Mouse (Mus musculus): Measurements from ENCODE around the gene Med27. TPM values are rescaled to one million over a fixed set of nuclear protein-coding genes. Genes with fewer than 3 reads are reported as not detected.
A peak's percentile ranks its signal among the peaks of the same experiment; 100 is the strongest.

The Med27 gene
- total RNA-seq, 2 experiments from 2014 or later, result 35.8 to 39.6 TPM

GRCm38 (mm10) chr2:29465649-29466137 lies 119.1 kb downstream of the Med27 start:
- DNase-seq (ENCODE audit: low spot score in 2 of 2), result no peak

GRCm38 (mm10) chr2:29466396-29466795 lies 119.8 kb downstream of the Med27 start:
- no peak for DNase-seq (ENCODE audit: low spot score in 2 of 2)

GRCm38 (mm10) chr2:29468517-29468936 lies 121.9 kb downstream of the Med27 start:
- DNase-seq (ENCODE audit: low spot score in 2 of 2), result peak; percentile 53 to 58

- DNase-seq (ENCODE audit: low spot score in 2 of 2), result no peak
Observed at GRCm38 (mm10) chr2:29472952-29473437, 126.4 kb downstream of the Med27 start.

- no peak for DNase-seq (ENCODE audit: low spot score in 2 of 2)
Observed at GRCm38 (mm10) chr2:29473907-29474306, 127.3 kb downstream of the Med27 start.

- no peak for DNase-seq (ENCODE audit: low spot score in 2 of 2)
Observed at GRCm38 (mm10) chr2:29476702-29477101, 130.1 kb downstream of the Med27 start.

- DNase-seq (ENCODE audit: low spot score in 2 of 2), result no peak
Observed at GRCm38 (mm10) chr2:29481856-29482255, 135.2 kb downstream of the Med27 start.

GRCm38 (mm10) chr2:29482979-29483718 lies 136.5 kb downstream of the Med27 start:
- no peak for DNase-seq (ENCODE audit: low spot score in 2 of 2)

GRCm38 (mm10) chr2:29485519-29485918 lies 138.9 kb downstream of the Med27 start:
- no peak for DNase-seq (ENCODE audit: low spot score in 2 of 2)

- no peak for DNase-seq (ENCODE audit: low spot score in 2 of 2)
Observed at GRCm38 (mm10) chr2:29486491-29486890, 139.9 kb downstream of the Med27 start.

GRCm38 (mm10) chr2:29487652-29488051 lies 141.0 kb downstream of the Med27 start:
- no peak for DNase-seq (ENCODE audit: low spot score in 2 of 2)

GRCm38 (mm10) chr2:29488379-29489236 lies 142.0 kb downstream of the Med27 start:
- peak in 1 of 2 experiments; percentile 12 for DNase-seq (ENCODE audit: low spot score in 2 of 2)

GRCm38 (mm10) chr2:29491656-29492055 lies 145.0 kb downstream of the Med27 start:
- no peak for DNase-seq (ENCODE audit: low spot score in 2 of 2)

- no peak for DNase-seq (ENCODE audit: low spot score in 2 of 2)
Observed at GRCm38 (mm10) chr2:29493396-29494031, 146.9 kb downstream of the Med27 start.

- DNase-seq (ENCODE audit: low spot score in 2 of 2), result no peak
Observed at GRCm38 (mm10) chr2:29495271-29495670, 148.7 kb downstream of the Med27 start.

- DNase-seq (ENCODE audit: low spot score in 2 of 2), result no peak
Observed at GRCm38 (mm10) chr2:29500601-29501350, 154.2 kb downstream of the Med27 start.

- no peak for DNase-seq (ENCODE audit: low spot score in 2 of 2)
Observed at GRCm38 (mm10) chr2:29501381-29501780, 154.8 kb downstream of the Med27 start.

GRCm38 (mm10) chr2:29504848-29505247 lies 158.2 kb downstream of the Med27 start:
- DNase-seq (ENCODE audit: low spot score in 2 of 2), result no peak

- DNase-seq (ENCODE audit: low spot score in 2 of 2), result no peak
Observed at GRCm38 (mm10) chr2:29506411-29506810, 159.8 kb downstream of the Med27 start.

GRCm38 (mm10) chr2:29513131-29513530 lies 166.5 kb downstream of the Med27 start:
- DNase-seq (ENCODE audit: low spot score in 2 of 2), result no peak

GRCm38 (mm10) chr2:29514836-29515235 lies 168.2 kb downstream of the Med27 start:
- DNase-seq (ENCODE audit: low spot score in 2 of 2), result no peak

Measured in left cerebral cortex, adult 18-20 months (tissue).